Mouse (Mus musculus) CH12.LX (cell line): ENCODE data around the gene Hist1h2bh.

ENCODE experiments used
- CTCF ChIP-seq, 2 experiments: IDR thresholded peaks in 1 of 2; conservative IDR thresholded peaks in 1 of 2; 2 replicates each; pipeline ENCODE4 v1.5.1; 2011 to 2012; ENCODE audit warnings: low read depth in 2 of 2, low read length in 2 of 2, improper control_type of control experiment in 1 of 2, inconsistent platforms in 1 of 2, mild to moderate bottlenecking in 1 of 2, moderate library complexity in 1 of 2
- EP300 ChIP-seq: IDR thresholded peaks from 2 replicates; pipeline ENCODE4 v1.6.1; 2011; ENCODE audit warnings: low read length, improper control_type of control experiment
- MYC ChIP-seq: IDR thresholded peaks from 2 replicates; pipeline ENCODE4 v1.6.1; 2011; ENCODE audit warnings: low read depth, mild to moderate bottlenecking, improper control_type of control experiment, low read length
- POLR2A ChIP-seq: IDR thresholded peaks from 2 replicates; pipeline ENCODE4 v1.6.1; 2011; ENCODE audit warnings: low read depth, mild to moderate bottlenecking, improper control_type of control experiment, low read length

DNA sequence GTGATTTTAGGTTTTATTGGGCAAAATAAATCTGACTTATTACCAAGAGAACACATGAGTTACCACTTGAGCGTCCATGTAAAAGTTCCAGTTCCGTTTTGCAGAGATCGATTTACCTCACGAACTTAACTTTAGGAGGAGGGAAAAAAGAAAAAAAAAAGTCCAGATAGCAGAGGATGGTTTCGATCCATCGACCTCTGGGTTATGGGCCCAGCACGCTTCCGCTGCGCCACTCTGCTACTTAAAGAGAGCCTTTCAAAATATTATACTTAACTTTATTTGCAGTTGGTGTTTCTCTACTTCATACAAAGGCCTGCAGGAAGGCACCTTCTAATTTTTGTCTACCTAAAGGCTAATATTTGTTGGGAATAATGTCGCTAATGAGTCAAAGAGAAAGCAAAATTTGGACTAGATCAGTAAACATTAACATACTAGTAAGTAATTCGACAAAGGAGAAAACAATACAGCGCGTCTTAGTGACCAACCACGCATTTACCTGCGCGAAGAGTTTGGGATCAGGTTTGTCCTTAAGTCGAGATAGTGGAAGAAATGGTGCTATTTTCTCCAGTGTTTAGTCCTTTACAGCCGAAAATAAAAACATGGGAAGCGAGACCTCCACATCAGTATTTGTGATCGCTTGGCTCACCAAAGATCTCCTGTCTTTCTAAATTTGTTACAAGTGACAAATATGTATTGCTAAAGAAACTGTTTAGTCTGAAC, 12.9 kb downstream of the Hist1h2bh start:
- TF ChIP-seq CTCF (conservative IDR thresholded peaks at IDR 0.05 in 1 of 2, IDR thresholded peaks at IDR 0.05 in 1 of 2; ENCODE audit: low read depth in 2 of 2, low read length in 2 of 2) = no peak
- TF ChIP-seq MYC = peak; percentile 73; the same call in 1 of the 2 replicates
- no peak; the same call in 1 of the 2 replicates for TF ChIP-seq POLR2A
- peak; percentile 37; the same call in 1 of the 2 replicates for TF ChIP-seq EP300
